Mouse (Mus musculus): ENCODE measurements at regions not wholly inside any gene's neighbourhood (a gene's known extent, or its start where the extent isn't known, plus 50 kb on each side); places are given as distances from the start of the nearest gene placed in this dataset.

DNA sequence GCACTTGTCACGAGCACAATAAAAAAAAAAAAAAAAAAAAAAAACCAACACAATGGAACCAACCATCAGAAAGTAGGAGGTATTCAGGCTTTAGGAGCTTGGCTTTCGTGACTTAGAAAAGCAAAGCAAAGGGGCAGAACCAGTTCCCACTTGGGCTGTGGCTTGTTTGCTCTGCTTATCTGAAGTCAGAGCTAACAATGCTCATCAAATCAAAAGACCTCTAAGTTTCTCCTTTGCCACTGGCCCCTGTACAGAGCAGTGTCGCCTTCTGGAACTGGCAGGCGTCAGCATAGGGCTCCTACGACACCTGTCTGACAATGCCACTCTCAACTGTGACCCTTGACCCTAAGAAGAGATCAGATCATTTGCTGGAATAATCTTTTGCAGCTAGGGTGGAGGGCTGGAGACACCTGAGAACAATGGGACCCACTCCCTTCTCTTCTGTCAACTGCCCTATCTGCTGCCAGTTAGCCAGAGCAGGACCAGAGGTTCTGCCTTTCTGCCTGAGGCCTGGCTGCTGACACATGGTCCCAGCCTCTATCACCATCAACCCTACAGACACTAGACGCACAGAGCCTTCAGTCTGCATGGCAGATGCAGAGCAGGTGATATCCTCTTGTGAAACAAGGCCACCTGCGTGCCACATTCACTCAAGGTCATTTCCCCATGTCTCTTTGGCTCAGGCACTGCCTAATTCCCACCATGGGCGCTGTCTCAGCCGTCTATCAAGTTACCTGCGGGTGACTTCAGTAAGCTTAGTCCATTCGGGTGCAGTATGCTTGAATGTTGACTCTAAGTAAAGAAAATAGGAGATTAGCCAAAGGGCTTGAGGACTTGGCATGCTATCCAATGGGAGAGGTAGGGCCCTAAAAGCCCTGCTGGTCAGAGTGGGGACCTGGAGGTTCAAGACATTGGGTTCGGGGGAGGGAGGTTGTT, 136.1 kb upstream of the Zfp703 start:
- Histone ChIP-seq H3K36me3 (no peaks in the 10 kb centered on the region), H3K9me3 (no peaks in the 10 kb centered on the region), H3K27ac (no peak overlapping the region), H3K27me3 (ENCODE audit: insufficient read depth, poor library complexity, severe bottlenecking) (peaks cover 19% of the 10 kb centered on the region), H3K4me3 (no peak overlapping the region), H3K4me1 (peaks cover 32% of the 10 kb centered on the region)
- DNase-seq (ENCODE audit: low spot score), result no peak
- WGBS, result 66% methylated on average over 12 of the region's 12 CpGs

DNA sequence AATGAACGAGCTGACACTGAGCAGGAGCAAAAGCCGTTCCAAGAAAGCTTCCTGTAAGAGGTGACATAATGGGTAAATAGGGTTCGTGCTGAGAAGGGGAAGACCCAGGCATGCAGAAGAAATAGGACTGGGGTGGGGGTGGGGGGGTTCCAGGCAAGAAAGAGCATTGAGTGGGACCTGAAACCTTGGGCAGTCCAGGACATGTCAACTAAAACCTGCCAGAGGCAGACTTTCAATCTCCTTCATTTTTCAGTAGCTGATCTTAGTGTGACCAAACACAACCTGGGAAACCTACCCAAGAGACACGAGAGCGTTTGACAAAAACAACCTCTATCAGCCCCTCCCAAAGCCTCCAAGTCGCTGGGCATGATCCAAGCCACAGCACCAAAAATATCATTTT, 133.4 kb upstream of the Zfp703 start:
- H3K4me1 ChIP-seq, result peaks cover 40% of the 10 kb centered on the region
- 50% methylated on average over 6 of the region's 6 CpGs for WGBS

DNA sequence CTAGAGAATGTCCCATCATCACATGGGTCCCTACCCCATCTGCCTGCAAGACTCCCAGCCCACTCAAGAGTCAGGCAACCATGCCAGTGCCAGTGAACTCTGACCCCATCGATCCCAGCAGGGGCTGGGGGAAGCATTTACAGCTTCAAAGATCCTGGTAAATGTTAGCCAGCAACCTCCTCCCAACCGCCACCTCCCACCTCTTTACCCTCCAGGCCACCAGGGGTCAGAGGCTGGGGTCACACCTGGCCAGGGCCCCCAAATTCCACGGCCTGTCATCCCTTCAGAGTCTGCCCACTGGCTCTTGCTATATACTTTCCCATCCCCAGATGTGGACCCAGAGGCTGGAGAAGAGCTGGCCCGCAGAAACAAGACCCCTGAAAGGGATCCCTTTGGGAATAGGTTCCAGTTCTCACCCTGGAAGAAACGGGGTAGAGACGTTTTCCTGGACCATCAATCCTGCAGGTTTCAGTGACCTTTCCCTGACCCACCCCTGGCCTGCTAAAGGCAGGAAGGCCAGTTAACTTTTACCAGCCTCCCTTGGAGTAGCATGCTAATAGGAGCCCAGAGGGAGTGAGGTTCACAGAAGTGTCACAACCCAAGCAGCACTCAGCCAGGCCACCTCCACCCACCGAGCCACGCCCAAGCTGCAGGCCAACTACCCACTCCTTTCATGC, 132.9 kb upstream of the Zfp703 start:
- no peak for DNase-seq (ENCODE audit: low spot score)
- 45% methylated on average over 8 of the region's 8 CpGs for WGBS
- peaks cover 45% of the 10 kb centered on the region for H3K4me1 ChIP-seq

More for the DNA sequence above, 133.4 kb upstream of the Zfp703 start:
- 0 out of 2 replicates have a peak, but pooled peaks cover 6% of the 10 kb centered on the region for H3K27me3 ChIP-seq (ENCODE audit: insufficient read depth, poor library complexity, severe bottlenecking)
- H3K4me3 ChIP-seq, result no peak overlapping the region
- no peak overlapping the region for H3K27ac ChIP-seq
- no peaks in the 10 kb centered on the region for H3K36me3 ChIP-seq
- no peaks in the 10 kb centered on the region for H3K9me3 ChIP-seq
- DNase-seq (ENCODE audit: low spot score), result no peak

DNA sequence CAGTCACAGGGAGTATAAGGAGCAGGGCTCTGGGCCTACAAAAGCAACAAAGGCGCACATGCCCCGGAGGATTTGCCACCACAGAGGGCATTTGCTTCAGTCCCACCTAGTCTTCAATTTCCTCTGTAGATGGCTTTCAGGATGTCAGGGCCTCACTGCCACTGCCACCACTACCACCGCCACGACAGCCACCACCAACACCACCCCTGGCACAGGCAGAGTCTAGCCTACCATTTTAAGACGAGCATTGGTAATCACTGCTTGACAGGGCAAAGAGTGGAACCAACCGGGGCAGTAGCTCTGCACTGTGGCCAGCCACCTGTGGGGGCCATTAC, 132.3 kb upstream of the Zfp703 start:
- 0 out of 2 replicates have a peak, but pooled peaks cover 6% of the 10 kb centered on the region for H3K27me3 ChIP-seq (ENCODE audit: insufficient read depth, poor library complexity, severe bottlenecking)
- no peak overlapping the region for H3K4me3 ChIP-seq
- peaks cover 46% of the 10 kb centered on the region for H3K4me1 ChIP-seq
- no peaks in the 10 kb centered on the region for H3K9me3 ChIP-seq
- H3K27ac ChIP-seq, result peak overlapping the region; percentile 69
- DNase-seq (ENCODE audit: low spot score), result no peak
- 85% methylated on average over 6 of the region's 6 CpGs for WGBS
- H3K36me3 ChIP-seq, result no peaks in the 10 kb centered on the region

More for the DNA sequence above, 132.9 kb upstream of the Zfp703 start:
- 0 out of 2 replicates have a peak, but pooled peaks cover 6% of the 10 kb centered on the region for H3K27me3 ChIP-seq (ENCODE audit: insufficient read depth, poor library complexity, severe bottlenecking)
- peak overlapping the region; percentile 22 for H3K27ac ChIP-seq
- no peaks in the 10 kb centered on the region for H3K36me3 ChIP-seq
- H3K4me3 ChIP-seq, result no peak overlapping the region
- no peaks in the 10 kb centered on the region for H3K9me3 ChIP-seq

DNA sequence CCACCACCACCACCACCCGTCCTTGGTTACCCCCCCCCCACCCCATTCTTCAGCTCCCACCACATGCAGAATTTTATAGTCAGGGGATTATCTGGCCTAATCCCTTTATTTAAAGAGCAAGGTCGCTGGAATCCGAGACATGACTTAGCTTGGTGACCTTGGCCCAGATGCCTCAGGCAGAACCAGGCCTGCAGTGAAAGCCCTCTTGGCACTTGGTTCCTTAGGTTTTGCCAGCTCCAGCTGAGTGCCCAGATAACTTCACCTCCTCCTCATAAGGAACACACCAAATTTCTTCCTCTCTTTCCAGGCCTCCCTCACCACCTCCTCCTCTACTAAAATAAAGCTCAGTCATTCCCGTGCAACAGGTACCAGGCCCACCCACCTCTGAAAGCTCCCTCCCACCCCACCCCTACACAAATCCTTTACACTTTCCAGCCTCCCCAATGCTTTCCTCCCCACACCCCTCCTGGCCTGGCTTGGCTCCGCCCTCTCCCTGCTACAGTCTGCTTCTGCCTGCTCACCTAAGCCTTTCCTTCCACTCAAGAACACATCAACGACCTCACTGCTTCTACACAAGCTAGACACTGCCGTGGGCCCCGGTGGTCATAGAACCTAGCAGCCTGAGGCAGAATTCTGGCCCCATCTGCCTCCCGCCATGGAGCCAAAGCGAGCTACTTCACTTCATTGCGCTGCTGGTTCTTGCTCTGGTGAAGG, 131.5 kb upstream of the Zfp703 start:
- 0 out of 2 replicates have a peak overlapping the region, but pooled peaks have one; percentile 22 for H3K27ac ChIP-seq
- H3K4me1 ChIP-seq, result peaks cover 39% of the 10 kb centered on the region
- H3K36me3 ChIP-seq, result no peaks in the 10 kb centered on the region

DNA sequence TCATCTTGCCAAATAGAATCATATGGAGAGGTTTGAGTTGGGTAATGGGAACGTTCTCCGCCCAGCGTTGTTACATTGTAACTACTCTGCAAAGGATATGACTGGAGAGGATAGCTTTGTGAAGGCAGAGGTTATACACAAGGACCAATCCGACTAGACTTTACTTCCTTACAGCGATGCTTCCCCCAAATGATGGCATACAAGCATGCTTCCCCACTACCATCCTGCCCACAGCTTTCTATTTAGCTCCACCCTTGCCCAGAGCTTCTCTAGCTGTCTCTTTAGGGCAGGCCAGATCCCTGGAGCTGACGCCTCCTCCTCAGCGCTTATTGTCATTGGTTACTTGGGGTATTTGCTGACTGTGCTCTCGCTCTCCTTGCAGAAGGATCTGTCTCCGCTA, 130.1 kb upstream of the Zfp703 start:
- H3K4me1 ChIP-seq, result peaks cover 33% of the 10 kb centered on the region

More for the DNA sequence above, 131.5 kb upstream of the Zfp703 start:
- Histone ChIP-seq H3K9me3 (no peaks in the 10 kb centered on the region), H3K4me3 (no peak overlapping the region), H3K27me3 (ENCODE audit: insufficient read depth, poor library complexity, severe bottlenecking) (0 out of 2 replicates have a peak, but pooled peaks cover 6% of the 10 kb centered on the region)
- DNase-seq (ENCODE audit: low spot score), result no peak
- WGBS, result 63% methylated on average over 11 of the region's 11 CpGs

DNA sequence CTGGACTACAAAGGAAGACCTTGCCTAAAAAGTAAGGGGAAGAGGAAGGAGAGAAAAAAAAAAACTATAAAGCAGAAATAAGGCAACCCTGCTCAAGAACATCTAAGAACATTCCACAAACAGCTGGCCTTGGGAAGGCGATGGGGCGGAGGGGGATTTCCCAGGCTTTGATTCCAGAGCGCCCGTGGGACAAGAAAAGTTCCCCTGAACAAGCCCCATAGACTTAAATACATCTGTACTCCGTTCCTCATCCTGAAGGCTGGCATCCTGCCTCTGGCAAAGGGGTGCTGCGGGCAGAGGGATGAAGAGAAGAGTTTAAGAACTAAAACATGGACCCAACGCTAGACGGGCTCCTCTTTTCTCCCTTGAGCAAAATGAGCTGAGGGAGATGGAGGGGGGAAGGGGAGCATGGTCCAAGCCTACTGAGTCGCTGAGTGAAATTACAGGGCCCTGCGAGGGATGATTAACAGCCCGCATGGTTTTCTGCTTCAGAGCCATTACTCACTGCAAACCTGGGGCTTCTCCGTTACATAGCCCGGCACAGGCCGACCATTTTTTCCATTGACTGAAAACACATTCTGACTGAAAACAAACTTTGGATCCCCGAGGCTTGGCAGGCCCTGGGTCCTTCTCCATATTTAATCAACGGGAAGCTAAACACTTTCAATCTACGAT, 128.9 kb upstream of the Zfp703 start:
- H3K9me3 ChIP-seq, result no peaks in the 10 kb centered on the region
- H3K27ac ChIP-seq, result 0 out of 2 replicates have a peak overlapping the region, but pooled peaks have one; percentile 69
- H3K4me1 ChIP-seq, result peaks cover 33% of the 10 kb centered on the region
- 0 out of 2 replicates have a peak, but pooled peaks cover 6% of the 10 kb centered on the region for H3K27me3 ChIP-seq (ENCODE audit: insufficient read depth, poor library complexity, severe bottlenecking)
- 71% methylated on average over 17 of the region's 17 CpGs for WGBS
- H3K36me3 ChIP-seq, result no peaks in the 10 kb centered on the region
- no peak for DNase-seq (ENCODE audit: low spot score)
- H3K4me3 ChIP-seq, result no peak overlapping the region

More for the DNA sequence above, 130.1 kb upstream of the Zfp703 start:
- Histone ChIP-seq H3K36me3 (no peaks in the 10 kb centered on the region), H3K27me3 (ENCODE audit: insufficient read depth, poor library complexity, severe bottlenecking) (0 out of 2 replicates have a peak, but pooled peaks cover 6% of the 10 kb centered on the region), H3K27ac (no peak overlapping the region), H3K4me3 (no peak overlapping the region), H3K9me3 (no peaks in the 10 kb centered on the region)
- WGBS, result 78% methylated on average over 9 of the region's 9 CpGs
- no peak for DNase-seq (ENCODE audit: low spot score)

DNA sequence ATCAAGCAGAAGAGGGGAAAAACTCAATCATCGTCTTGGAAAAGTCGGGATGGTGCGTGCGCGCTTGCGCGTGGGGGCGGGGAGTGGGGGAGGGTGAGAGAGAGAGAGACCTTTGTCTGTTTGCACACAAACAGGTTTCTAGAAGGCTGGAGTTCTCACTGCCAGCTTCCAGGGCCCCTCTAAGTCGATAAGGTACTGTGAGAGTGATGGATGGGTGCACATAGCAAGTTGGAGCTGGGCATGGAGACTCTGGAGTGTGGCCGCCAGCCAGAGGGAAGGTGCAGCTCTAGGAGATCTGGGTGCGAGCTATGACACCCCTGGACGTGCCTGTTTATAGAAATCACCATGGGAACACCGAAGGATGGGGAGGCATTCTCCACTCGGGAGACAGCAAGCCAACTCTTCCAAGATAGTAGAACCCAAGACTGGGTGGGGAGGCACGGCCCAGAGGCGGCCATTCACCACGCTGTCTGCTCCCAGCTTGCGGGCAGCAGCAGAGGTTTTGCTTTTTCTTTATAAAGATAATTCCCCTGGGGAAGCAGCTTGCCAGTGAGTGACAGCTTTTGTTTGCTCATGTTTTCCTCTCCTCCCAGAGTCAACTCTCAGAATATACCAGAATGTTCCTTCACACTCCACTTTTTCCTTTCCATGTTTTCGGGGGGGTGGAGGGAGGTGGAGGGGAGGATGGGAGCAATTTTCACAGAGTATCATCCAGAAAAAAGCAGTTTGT, 128.0 kb upstream of the Zfp703 start:
- Histone ChIP-seq H3K27me3 (ENCODE audit: insufficient read depth, poor library complexity, severe bottlenecking) (0 out of 2 replicates have a peak, but pooled peaks cover 6% of the 10 kb centered on the region), H3K27ac (peak overlapping the region; percentile 69; the same call in 1 of the 2 replicates), H3K4me3 (no peak overlapping the region), H3K36me3 (no peaks in the 10 kb centered on the region), H3K9me3 (no peaks in the 10 kb centered on the region), H3K4me1 (peaks cover 33% of the 10 kb centered on the region)
- no peak for DNase-seq (ENCODE audit: low spot score)
- 71% methylated on average over 19 of the region's 19 CpGs for WGBS

DNA sequence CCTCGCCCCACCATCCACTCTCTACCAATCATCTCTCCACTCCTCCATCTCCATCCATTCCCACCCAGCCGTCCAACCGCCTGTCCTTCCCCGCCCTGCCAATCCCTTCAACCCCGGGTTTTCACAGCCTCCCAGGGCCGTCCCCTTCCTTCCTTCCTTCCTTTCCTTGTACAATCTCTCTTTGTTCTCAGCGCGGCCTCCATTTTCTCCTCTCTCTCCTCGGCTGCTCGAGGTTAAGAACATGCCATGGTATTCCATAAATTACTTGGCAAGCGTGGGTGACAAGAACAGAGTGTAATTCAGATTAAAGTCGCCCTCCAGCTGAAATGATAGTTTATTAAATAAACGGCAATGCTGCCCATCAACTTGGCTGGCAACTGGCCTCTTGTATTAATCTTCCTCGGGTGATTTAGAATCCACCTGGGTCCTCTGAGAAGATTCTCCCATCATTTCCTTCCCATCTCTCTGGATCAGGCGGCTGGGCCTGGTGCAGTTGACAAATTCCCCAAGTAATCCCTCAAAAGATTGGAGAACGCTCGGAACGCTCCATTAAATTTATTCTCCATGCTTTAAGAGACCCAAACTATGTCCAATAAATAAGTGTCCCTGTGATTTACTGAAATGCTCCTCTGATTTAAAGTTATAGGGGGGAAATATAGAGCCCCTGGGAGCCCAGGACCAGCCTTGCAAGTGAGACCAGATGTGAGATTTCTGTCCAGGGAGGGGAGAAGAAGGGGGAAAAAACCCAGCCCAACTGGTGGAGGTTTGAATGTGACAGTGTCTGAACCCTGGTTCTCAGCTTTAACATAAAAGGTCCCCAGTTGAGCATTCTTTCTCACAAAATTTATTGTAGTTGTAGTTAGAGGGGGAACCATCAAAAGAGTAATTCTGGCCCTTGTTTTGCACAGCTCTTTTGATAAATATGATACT, 125.0 kb upstream of the Zfp703 start:
- 77% methylated on average over 18 of the region's 18 CpGs for WGBS
- Histone ChIP-seq H3K4me1 (peaks cover 13% of the 10 kb centered on the region), H3K36me3 (no peaks in the 10 kb centered on the region), H3K4me3 (no peak overlapping the region), H3K27me3 (ENCODE audit: insufficient read depth, poor library complexity, severe bottlenecking) (0 out of 2 replicates have a peak, but pooled peaks cover under 1% of the 10 kb centered on the region), H3K9me3 (no peaks in the 10 kb centered on the region), H3K27ac (no peak overlapping the region)
- DNase-seq (ENCODE audit: low spot score), result no peak

DNA sequence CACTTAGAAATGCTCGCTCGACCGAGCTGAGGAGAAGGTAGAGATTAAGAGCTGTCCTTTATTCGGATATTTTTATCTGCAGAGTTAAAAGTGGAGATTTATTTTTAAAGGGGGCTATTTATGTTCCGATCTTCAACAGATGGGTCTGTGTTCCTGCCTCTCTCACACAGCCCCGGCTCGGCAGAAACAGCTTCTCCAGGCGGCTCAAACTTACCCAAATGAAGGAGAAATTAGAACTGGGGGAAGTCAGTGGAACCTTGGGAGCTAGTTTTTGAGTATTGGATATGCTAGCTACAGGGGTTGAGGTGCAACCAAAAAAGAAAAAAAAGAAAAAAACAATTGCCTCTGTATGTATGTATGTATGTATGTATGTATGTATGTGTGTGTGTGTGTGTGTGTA, 124.2 kb upstream of the Zfp703 start:
- no peak overlapping the region for H3K27ac ChIP-seq
- DNase-seq (ENCODE audit: low spot score), result no peak
- H3K9me3 ChIP-seq, result no peaks in the 10 kb centered on the region
- no peaks in the 10 kb centered on the region for H3K36me3 ChIP-seq
- 43% methylated on average over 8 of the region's 8 CpGs for WGBS
- H3K4me3 ChIP-seq, result no peak overlapping the region
- H3K4me1 ChIP-seq, result peaks cover 13% of the 10 kb centered on the region
- no peaks in the 10 kb centered on the region for H3K27me3 ChIP-seq (ENCODE audit: insufficient read depth, poor library complexity, severe bottlenecking)

All from heart, embryonic 10.5 days (tissue).